Mouse (Mus musculus) erythroblast, embryonic 14.5 days (primary cell): ENCODE results near the gene Entpd1.

Source experiments
- GATA1 ChIP-seq: IDR thresholded peaks from 2 replicates; pipeline ENCODE4 v1.6.1; 2012; ENCODE audit warnings: low read length, inconsistent platforms, mixed read lengths
- TAL1 ChIP-seq: IDR thresholded peaks from 3 replicates; pipeline ENCODE4 v1.6.1; 2012; ENCODE audit warnings: low read length, inconsistent platforms, mixed read lengths

DNA sequence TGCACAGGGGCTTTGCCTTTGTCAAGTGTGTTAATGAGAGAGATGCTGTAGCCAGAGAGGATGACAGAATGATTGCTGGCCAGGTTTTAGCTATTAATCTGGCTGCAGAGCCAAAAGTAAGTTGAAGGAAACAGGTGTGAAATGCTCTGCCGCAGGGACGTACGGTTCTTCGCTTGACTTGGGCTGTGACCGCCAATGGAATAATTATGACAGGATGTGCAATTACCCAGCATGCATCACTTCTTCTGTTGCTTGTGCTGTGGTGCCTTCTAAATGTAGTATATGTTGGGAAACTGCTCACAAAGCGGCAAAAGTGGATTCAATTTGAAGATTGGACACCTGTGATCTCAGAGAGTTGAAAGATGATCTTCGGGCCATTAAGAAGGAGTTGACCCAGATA lies 3.9 kb downstream of the Entpd1 start:
- TF ChIP-seq TAL1 = no peak
- no peak for TF ChIP-seq GATA1
